Mouse (Mus musculus) hindbrain, embryonic 15.5 days (tissue): ENCODE data around the gene Hs2st1. TPM values are rescaled to one million over a fixed set of nuclear protein-coding genes. Genes with fewer than 3 reads are reported as not detected.

Source experiments
- ATAC-seq: fragments of 200-750 bp; cut with Nextera tagmentation; 2 replicates; pipeline ENCODE4 v1.8.0; 2017; ENCODE audit warnings: low read depth, moderate number of reproducible peaks, moderate TSS enrichment; ENCODE audit not compliant: low FRiP score
- H3K27ac ChIP-seq: fragments of 300-500 bp; sonication (generic); replicated peaks from 2 replicates; pipeline ENCODE4 v1.5.1; 2015; ENCODE audit warnings: mild to moderate bottlenecking, inconsistent platforms
- H3K27me3 ChIP-seq: fragments of 300-500 bp; sonication (generic); 2 replicates; pipeline ENCODE4 v1.6.1; 2015; ENCODE audit warnings: control low read depth, inconsistent platforms
- H3K36me3 ChIP-seq: fragments of 300-500 bp; sonication (generic); 2 replicates; pipeline ENCODE4 v1.6.1; 2015; ENCODE audit warnings: control low read depth, inconsistent platforms
- H3K4me1 ChIP-seq: fragments of 300-500 bp; sonication (generic); replicated peaks from 2 replicates; pipeline ENCODE4 v1.6.1; 2015; ENCODE audit warnings: control low read depth, inconsistent platforms
- H3K4me2 ChIP-seq: fragments of 300-500 bp; sonication (generic); 2 replicates; pipeline ENCODE4 v1.6.1; 2015; ENCODE audit warnings: moderate library complexity, mild to moderate bottlenecking, inconsistent platforms
- H3K4me3 ChIP-seq: fragments of 300-500 bp; sonication (generic); 2 replicates; pipeline ENCODE4 v1.5.1; 2015; ENCODE audit warnings: mild to moderate bottlenecking, inconsistent platforms
- H3K9ac ChIP-seq: fragments of 300-500 bp; sonication (generic); 2 replicates; pipeline ENCODE4 v1.6.1; 2015; ENCODE audit warnings: inconsistent platforms
- H3K9me3 ChIP-seq: fragments of 300-500 bp; sonication (generic); 2 replicates; pipeline ENCODE4 v1.6.1; 2016; ENCODE audit warnings: control low read depth, inconsistent platforms
- WGBS: fragments of 180-500 bp; shearing (Covaris S2); methylation state at CpG from one replicate; pipeline ENCODE4 v1.1.7; 2015; 5-methylcytosine and 5-hydroxymethylcytosine counted together
- polyA plus RNA-seq: library from polyadenylated mRNA; unstranded; fragments of >200 nt; fragmentation: Nextera tagmentation; extraction: Ambion mirVana; gene quantifications from 2 replicates; pipeline ENCODE4 v1.2.1, GENCODE M21; 2015

Hs2st1 gene
- polyA plus RNA-seq, 1 experiment from 2014 or later: 14.4 TPM

DNA sequence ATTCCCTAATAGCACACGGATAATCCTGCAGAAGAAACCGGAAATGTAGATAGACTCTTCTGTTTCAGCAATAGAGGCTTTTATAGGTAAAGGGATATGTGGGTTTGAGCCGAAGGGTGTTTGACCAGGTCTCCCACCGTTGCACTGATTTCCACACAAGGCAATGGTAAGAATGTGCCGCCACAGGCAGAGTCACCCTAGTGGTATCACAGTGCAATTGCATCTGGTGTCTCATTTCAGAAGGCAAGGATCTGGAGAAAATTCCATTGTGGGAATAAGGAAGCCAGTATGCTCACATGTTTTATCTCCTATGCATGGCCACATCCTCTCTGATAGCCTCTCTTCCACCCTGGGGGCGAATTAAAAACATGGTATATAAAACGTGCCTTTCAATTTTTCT, 171.8 kb downstream of the Hs2st1 start:
- Histone ChIP-seq H3K4me1 (peaks cover 4% of the 10 kb centered on the region), H3K36me3 (no peaks in the 10 kb centered on the region), H3K9me3 (no peaks in the 10 kb centered on the region), H3K27ac (no peak overlapping the region), H3K27me3 (no peaks in the 10 kb centered on the region), H3K9ac (no peak overlapping the region), H3K4me3 (no peak overlapping the region), H3K4me2 (no peak overlapping the region)
- WGBS: 83% methylated on average over 7 of the region's 7 CpGs
- no peak for ATAC-seq

GRCm38 (mm10) chr3:144396478-144396877, 173.5 kb downstream of the Hs2st1 start:
- H3K27me3 ChIP-seq: no peaks in the 10 kb centered on the region
- H3K4me3 ChIP-seq: no peak overlapping the region
- ATAC-seq: peak; percentile 40; the same call in 1 of the 2 replicates
- H3K4me1 ChIP-seq: peaks cover 4% of the 10 kb centered on the region
- H3K9ac ChIP-seq: no peak overlapping the region
- H3K9me3 ChIP-seq: no peaks in the 10 kb centered on the region
- no peak overlapping the region for H3K27ac ChIP-seq
- H3K4me2 ChIP-seq: 0 out of 2 replicates have a peak overlapping the region, but pooled peaks have one; percentile 10
- H3K36me3 ChIP-seq: no peaks in the 10 kb centered on the region
- 49% methylated on average over 17 of the region's 17 CpGs for WGBS

- Histone ChIP-seq H3K27ac (no peak overlapping the region), H3K9me3 (no peaks in the 10 kb centered on the region), H3K4me2 (no peak overlapping the region), H3K27me3 (no peaks in the 10 kb centered on the region), H3K4me1 (peaks cover 3% of the 10 kb centered on the region), H3K4me3 (no peak overlapping the region), H3K36me3 (no peaks in the 10 kb centered on the region), H3K9ac (no peak overlapping the region)
- WGBS: 55% methylated on average over 7 of the region's 7 CpGs
- ATAC-seq: no peak
Measured at GRCm38 (mm10) chr3:144394454-144394943, 175.5 kb downstream of the Hs2st1 start.

DNA sequence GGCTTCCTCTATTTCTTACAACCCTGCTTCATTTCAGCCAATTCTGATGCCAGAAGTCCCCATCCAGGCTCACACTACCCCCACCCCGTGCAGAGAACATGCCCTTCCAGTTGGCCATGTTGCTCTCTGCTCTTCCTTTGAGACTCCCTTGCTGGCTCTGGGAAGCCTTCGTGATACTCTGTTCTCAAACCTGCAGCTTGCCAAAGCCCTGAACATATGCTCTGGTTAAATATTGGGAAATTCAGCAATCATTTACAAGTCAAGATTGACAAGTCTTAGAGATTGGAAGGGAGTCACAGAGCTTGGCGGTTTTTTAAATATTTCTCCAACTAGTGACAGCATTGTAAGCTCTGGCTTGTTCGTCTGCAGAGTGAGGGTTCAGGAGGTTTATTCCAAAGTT, 183.5 kb downstream of the Hs2st1 start:
- H3K27me3 ChIP-seq: no peaks in the 10 kb centered on the region
- no peaks in the 10 kb centered on the region for H3K9me3 ChIP-seq
- no peak overlapping the region for H3K4me3 ChIP-seq
- no peak overlapping the region for H3K4me2 ChIP-seq
- WGBS: 88% methylated on average over 4 of the region's 4 CpGs
- H3K27ac ChIP-seq: no peak overlapping the region
- H3K9ac ChIP-seq: no peak overlapping the region
- H3K4me1 ChIP-seq: no peaks in the 10 kb centered on the region
- ATAC-seq: no peak
- H3K36me3 ChIP-seq: no peaks in the 10 kb centered on the region

GRCm38 (mm10) chr3:144384648-144385047, 185.3 kb downstream of the Hs2st1 start:
- Histone ChIP-seq H3K36me3 (no peaks in the 10 kb centered on the region), H3K4me2 (no peak overlapping the region), H3K4me1 (peaks cover 5% of the 10 kb centered on the region), H3K9ac (no peak overlapping the region), H3K27ac (no peak overlapping the region), H3K9me3 (no peaks in the 10 kb centered on the region), H3K4me3 (no peak overlapping the region), H3K27me3 (no peaks in the 10 kb centered on the region)
- ATAC-seq: no peak
- 93% methylated on average over 10 of the region's 10 CpGs for WGBS

GRCm38 (mm10) chr3:144381431-144381980, 188.5 kb downstream of the Hs2st1 start:
- 49% methylated on average over 16 of the region's 16 CpGs for WGBS
- no peak overlapping the region for H3K27ac ChIP-seq
- no peaks in the 10 kb centered on the region for H3K9me3 ChIP-seq
- H3K9ac ChIP-seq: no peak overlapping the region
- H3K27me3 ChIP-seq: no peaks in the 10 kb centered on the region
- ATAC-seq: no peak
- H3K4me2 ChIP-seq: peak overlapping the region; percentile 45
- no peak overlapping the region for H3K4me3 ChIP-seq
- peaks cover 13% of the 10 kb centered on the region for H3K4me1 ChIP-seq
- no peaks in the 10 kb centered on the region for H3K36me3 ChIP-seq

- Histone ChIP-seq H3K27me3 (no peaks in the 10 kb centered on the region), H3K4me1 (peaks cover 13% of the 10 kb centered on the region), H3K9ac (no peak overlapping the region), H3K4me3 (peak overlapping the region; percentile 14; the same call in 1 of the 2 replicates), H3K27ac (no peak overlapping the region), H3K4me2 (peak overlapping the region; percentile 45), H3K9me3 (no peaks in the 10 kb centered on the region), H3K36me3 (no peaks in the 10 kb centered on the region)
- peak; percentile 79 for ATAC-seq
- 3% methylated on average over 18 of the region's 18 CpGs for WGBS
Measured at GRCm38 (mm10) chr3:144380921-144381320, 189.1 kb downstream of the Hs2st1 start.

DNA sequence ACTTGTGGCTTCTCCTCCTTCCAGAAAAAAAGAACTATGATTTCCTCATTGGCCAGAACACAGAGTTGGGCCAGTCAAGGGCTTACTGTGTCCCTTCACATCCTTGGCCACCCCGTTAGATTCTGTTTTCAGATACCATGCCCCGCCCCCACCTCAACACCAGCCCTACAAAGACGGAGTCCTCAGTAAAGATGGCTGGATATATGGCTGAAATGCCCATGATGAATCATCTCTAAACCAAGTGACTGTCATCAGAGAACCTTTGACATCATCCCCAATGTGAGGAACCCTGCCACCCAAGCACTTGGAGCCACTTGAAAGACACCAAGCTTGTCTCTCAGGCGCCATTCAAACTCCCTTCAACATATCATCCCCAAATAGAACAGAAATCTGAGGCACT, 190.2 kb downstream of the Hs2st1 start:
- H3K4me3 ChIP-seq: no peak overlapping the region
- H3K9me3 ChIP-seq: no peaks in the 10 kb centered on the region
- H3K4me1 ChIP-seq: peaks cover 13% of the 10 kb centered on the region
- no peak overlapping the region for H3K27ac ChIP-seq
- H3K9ac ChIP-seq: no peak overlapping the region
- H3K27me3 ChIP-seq: no peaks in the 10 kb centered on the region
- H3K4me2 ChIP-seq: no peak overlapping the region
- H3K36me3 ChIP-seq: no peaks in the 10 kb centered on the region
- 86% methylated on average over 4 of the region's 4 CpGs for WGBS
- ATAC-seq: no peak

Other genes starting within 250 kb of the Hs2st1 start
- 541 and 556 TPM in 2 replicates for gene Selenof, start 123 bp upstream of the Hs2st1 start, polyA plus RNA-seq
- 111 and 112 TPM in 2 replicates for gene Sh3glb1, start 150.2 kb upstream of the Hs2st1 start, polyA plus RNA-seq
- 0.13 and 0.16 TPM in 2 replicates for gene Clca3a1, start 190.8 kb upstream of the Hs2st1 start, polyA plus RNA-seq
- gene Clca3a2, start 249.3 kb upstream of the Hs2st1 start, polyA plus RNA-seq: 0.16 and 0.22 TPM in 2 replicates